Mouse (Mus musculus) heart, adult 2 months (tissue): ENCODE measurements around the gene Zcchc3. TPM values are rescaled to one million over a fixed set of nuclear protein-coding genes. Genes with fewer than 3 reads are reported as not detected.

Experiments used
- DNase-seq, 2 experiments: peaks; one replicate each; pipeline ENCODE4 v3.0.0; 2021
- H3K27ac ChIP-seq: fragments of 200-600 bp; 2 replicates; pipeline ENCODE4 v1.8.1; 2022
- H3K27me3 ChIP-seq: fragments of 200-500 bp; 2 replicates; pipeline ENCODE4 v1.6.1; 2012; ENCODE audit warnings: mild to moderate bottlenecking, low read length, inconsistent platforms, mixed read lengths; ENCODE audit not compliant: control insufficient read depth, insufficient read depth
- H3K36me3 ChIP-seq: fragments of 200-500 bp; 2 replicates; pipeline ENCODE4 v1.6.1; 2012; ENCODE audit warnings: low read length, inconsistent platforms; ENCODE audit not compliant: control insufficient read depth, insufficient read depth
- H3K4me1 ChIP-seq: fragments of 200-500 bp; 2 replicates; pipeline ENCODE4 v1.6.1; 2011; ENCODE audit warnings: low read length; ENCODE audit not compliant: control insufficient read depth, insufficient read depth
- H3K4me3 ChIP-seq: fragments of 200-600 bp; 2 replicates; pipeline ENCODE4 v1.8.1; 2022
- H3K79me2 ChIP-seq: fragments of 200-500 bp; replicated peaks from 2 replicates; pipeline ENCODE4 v1.6.1; 2012; ENCODE audit warnings: mild to moderate bottlenecking, inconsistent platforms, low read length, moderate library complexity, mixed read lengths; ENCODE audit not compliant: control insufficient read depth, insufficient read depth
- H3K9ac ChIP-seq: fragments of 200-500 bp; 2 replicates; pipeline ENCODE4 v1.6.1; 2012; ENCODE audit warnings: low read depth, mild to moderate bottlenecking, control low read depth, inconsistent platforms, low read length, mixed read lengths
- CTCF ChIP-seq: fragments of 200-600 bp; IDR thresholded peaks from 2 replicates; pipeline ENCODE4 v1.8.1; 2022; ENCODE audit warnings: antibody characterized with exemption, mild to moderate bottlenecking, moderate library complexity
- EP300 ChIP-seq: fragments of 200-500 bp; IDR thresholded peaks from 2 replicates; pipeline ENCODE4 v1.6.1; 2011; ENCODE audit warnings: low read depth, low read length, control low read depth; ENCODE audit not compliant: insufficient read depth
- POLR2A ChIP-seq: fragments of 200-500 bp; IDR thresholded peaks from 2 replicates; pipeline ENCODE4 v1.6.1; 2011; ENCODE audit warnings: mild to moderate bottlenecking, low read depth, low read length, control low read depth; ENCODE audit not compliant: insufficient read depth
- WGBS: fragments of 180-500 bp; shearing (Covaris S2); methylation state at CpG from one replicate; pipeline ENCODE4 v1.1.7; 2018; 5-methylcytosine and 5-hydroxymethylcytosine counted together
- intact Hi-C: fragments of 180-260 bp; cut with DNase I; formaldehyde crosslinking; loops from one replicate; pipeline ENCODE4 v1.15.1; 2025
- long read RNA-seq: library from polyadenylated mRNA; stranded (forward); transcript quantifications from one replicate; pipeline ENCODE4 v2.0.0, GENCODE M21; 2021
- polyA plus RNA-seq: library from polyadenylated mRNA; depleted of rRNA; stranded (reverse); fragments of >200 nt; gene quantifications from 2 replicates; pipeline ENCODE4 v1.2.3, GENCODE M21; 2012; rRNA removed
- total RNA-seq, 2 experiments: library from RNA; stranded (reverse); gene quantifications; 2 replicates each; pipeline ENCODE4 v1.2.3; 2021

Gene Zcchc3
- total RNA-seq, result 1 to 10 TPM; 6.7 to 9.1 TPM
- 4.0 and 5.5 TPM in 2 replicates for polyA plus RNA-seq
- long read RNA-seq, transcript Zcchc3-201 (1 exons, 3,073 nt), result major isoform, 11 of 11 reads
- long read RNA-seq, partial matches to known transcripts, result 0 of 11 reads
- long read RNA-seq, other reads (novel, unspliced or antisense), result 0 of 11 reads

GRCm38 (mm10) chr2:152414591-152415165, at the start of gene Zcchc3:
Zcchc3 (minus strand) TSS chr2:152415027.
- DNase-seq, result peak; percentile 88 to 90
- no peaks in the 10 kb centered on the region for H3K27me3 ChIP-seq
- H3K9ac ChIP-seq, result peak within 1 kb of the TSS; percentile 93
- peak within 1 kb of the TSS; percentile 61 for H3K4me3 ChIP-seq
- H3K36me3 ChIP-seq, result no peaks in the 10 kb centered on the region
- H3K4me1 ChIP-seq, result peaks cover 8% of the 10 kb centered on the region
- under 1% methylated on average over 65 of the region's 65 CpGs for WGBS
- intact Hi-C loops, result loop anchor here (2.0 kb wide), 2 partner anchors 18 to 22 kb away; no protein-coding TSS in a partner anchor
- H3K27ac ChIP-seq, result peak within 1 kb of the TSS; percentile 90
- TF ChIP-seq POLR2A (peak; percentile 77; the same call in 1 of the 2 replicates), CTCF (no peak)
- H3K79me2 ChIP-seq, result no peaks in the 10 kb centered on the region

GRCm38 (mm10) chr2:152459241-152459640, 44.4 kb upstream of the Zcchc3 start:
- H3K36me3 ChIP-seq, result no peaks in the 10 kb centered on the region
- TF ChIP-seq EP300, result no peak
- no peak for TF ChIP-seq CTCF
- TF ChIP-seq POLR2A, result no peak
- WGBS, result 48% methylated on average over 13 of the region's 13 CpGs

GRCm38 (mm10) chr2:152452101-152452781, 37.4 kb upstream of the Zcchc3 start:
- Histone ChIP-seq H3K9ac (no peak overlapping the region), H3K79me2 (no peaks in the 10 kb centered on the region), H3K36me3 (no peaks in the 10 kb centered on the region), H3K27me3 (no peaks in the 10 kb centered on the region), H3K4me3 (no peak overlapping the region), H3K4me1 (no peaks in the 10 kb centered on the region), H3K27ac (no peak overlapping the region)
- intact Hi-C loops, result loop anchor here (5.0 kb wide), 2 partner anchors 90 to 135 kb away; partner anchors contain the start of gene Defb29
- peak; percentile 44 to 65 for DNase-seq
- 69% methylated on average over 4 of the region's 4 CpGs for WGBS
- TF ChIP-seq CTCF, result peak; percentile 22; the same call in 1 of the 2 replicates
- TF ChIP-seq EP300, result no peak

More at GRCm38 (mm10) chr2:152459241-152459640, 44.4 kb upstream of the Zcchc3 start:
- intact Hi-C loops, result no loop called here
- no peak overlapping the region for H3K27ac ChIP-seq
- no peak for DNase-seq
- no peak overlapping the region for H3K4me3 ChIP-seq
- H3K4me1 ChIP-seq, result no peaks in the 10 kb centered on the region
- no peak overlapping the region for H3K9ac ChIP-seq
- no peaks in the 10 kb centered on the region for H3K27me3 ChIP-seq
- H3K79me2 ChIP-seq, result no peaks in the 10 kb centered on the region

- Histone ChIP-seq H3K79me2 (no peaks in the 10 kb centered on the region), H3K27ac (no peak overlapping the region), H3K4me3 (no peak overlapping the region), H3K4me1 (no peaks in the 10 kb centered on the region), H3K9ac (no peak overlapping the region), H3K36me3 (no peaks in the 10 kb centered on the region), H3K27me3 (no peaks in the 10 kb centered on the region)
- DNase-seq, result peak; percentile 20 to 51
- WGBS, result 3% methylated on average over 5 of the region's 5 CpGs
- intact Hi-C loops, result loop anchor here (5.0 kb wide), 2 partner anchors 92 to 137 kb away; partner anchors contain the start of gene Defb29
- no peak for TF ChIP-seq POLR2A
- TF ChIP-seq CTCF, result peak; percentile 67
Measured at GRCm38 (mm10) chr2:152450241-152450640, 35.4 kb upstream of the Zcchc3 start.

- intact Hi-C loops, result no loop called here
- Histone ChIP-seq H3K79me2 (no peaks in the 10 kb centered on the region), H3K36me3 (no peaks in the 10 kb centered on the region), H3K4me3 (no peak overlapping the region), H3K27me3 (no peaks in the 10 kb centered on the region), H3K27ac (no peak overlapping the region), H3K4me1 (no peaks in the 10 kb centered on the region), H3K9ac (no peak overlapping the region)
- no peak for DNase-seq
- 16% methylated on average over 5 of the region's 5 CpGs for WGBS
- no peak for TF ChIP-seq CTCF
- TF ChIP-seq EP300, result no peak
Measured at GRCm38 (mm10) chr2:152447461-152447860, 32.6 kb upstream of the Zcchc3 start.

GRCm38 (mm10) chr2:152446642-152447041, 31.8 kb upstream of the Zcchc3 start:
- H3K36me3 ChIP-seq, result no peaks in the 10 kb centered on the region
- WGBS, result 47% methylated on average over 2 of the region's 2 CpGs
- no peak for DNase-seq

More at GRCm38 (mm10) chr2:152446642-152447041, 31.8 kb upstream of the Zcchc3 start:
- TF ChIP-seq POLR2A (no peak), EP300 (no peak), CTCF (no peak)
- intact Hi-C loops, result no loop called here
- Histone ChIP-seq H3K27me3 (no peaks in the 10 kb centered on the region), H3K4me1 (no peaks in the 10 kb centered on the region), H3K79me2 (no peaks in the 10 kb centered on the region), H3K9ac (no peak overlapping the region), H3K4me3 (no peak overlapping the region), H3K27ac (no peak overlapping the region)
